Mouse (Mus musculus) thymus, adult 2 months (tissue): ENCODE data around the gene Dnm3. TPM values are rescaled to one million over a fixed set of nuclear protein-coding genes. Genes with fewer than 3 reads are reported as not detected.

Experiments used
- DNase-seq: peaks from one replicate; pipeline ENCODE4 v3.0.0; 2021
- H3K27ac ChIP-seq: fragments of 200-500 bp; 2 replicates; pipeline ENCODE4 v1.5.1; 2012; ENCODE audit warnings: low read length, control low read depth; ENCODE audit not compliant: control insufficient read depth, insufficient read depth
- H3K27me3 ChIP-seq: fragments of 200-500 bp; 2 replicates; pipeline ENCODE4 v1.6.1; 2012; ENCODE audit warnings: mild to moderate bottlenecking, low read length, moderate library complexity, mixed read lengths; ENCODE audit not compliant: control insufficient read depth, insufficient read depth
- H3K36me3 ChIP-seq: fragments of 200-500 bp; 2 replicates; pipeline ENCODE4 v1.6.1; 2012; ENCODE audit warnings: mild to moderate bottlenecking, low read length, moderate library complexity; ENCODE audit not compliant: control insufficient read depth, insufficient read depth
- H3K4me1 ChIP-seq: fragments of 200-500 bp; replicated peaks from 2 replicates; pipeline ENCODE4 v1.6.1; 2012; ENCODE audit warnings: low read length; ENCODE audit not compliant: control insufficient read depth, insufficient read depth
- H3K4me3 ChIP-seq: fragments of 200-500 bp; 2 replicates; pipeline ENCODE4 v1.5.1; 2012; ENCODE audit warnings: mild to moderate bottlenecking, low read length, control low read depth, moderate library complexity; ENCODE audit not compliant: control insufficient read depth, insufficient read depth
- CTCF ChIP-seq: fragments of 200-500 bp; IDR thresholded peaks from 2 replicates; pipeline ENCODE4 v1.5.1; 2012; ENCODE audit warnings: mild to moderate bottlenecking, control low read depth, low read length, moderate library complexity, borderline replicate concordance; ENCODE audit not compliant: control insufficient read depth, poor library complexity, insufficient read depth; ENCODE audit errors: extremely low read depth
- POLR2A ChIP-seq: fragments of 200-500 bp; IDR thresholded peaks from 2 replicates; pipeline ENCODE4 v1.6.1; 2012; ENCODE audit warnings: mild to moderate bottlenecking, low read length, control low read depth, moderate library complexity; ENCODE audit not compliant: control insufficient read depth, poor library complexity, insufficient read depth; ENCODE audit errors: extremely low read depth
- WGBS: fragments of 180-500 bp; shearing (Covaris S2); methylation state at CpG from one replicate; pipeline ENCODE4 v1.1.7; 2018; 5-methylcytosine and 5-hydroxymethylcytosine counted together
- polyA plus RNA-seq: library from polyadenylated mRNA; depleted of rRNA; stranded (reverse); fragments of >200 nt; gene quantifications from 2 replicates; pipeline ENCODE4 v1.2.3, GENCODE M21; 2012

Gene Dnm3
- polyA plus RNA-seq, 1 experiment, result 1.1 TPM

DNA sequence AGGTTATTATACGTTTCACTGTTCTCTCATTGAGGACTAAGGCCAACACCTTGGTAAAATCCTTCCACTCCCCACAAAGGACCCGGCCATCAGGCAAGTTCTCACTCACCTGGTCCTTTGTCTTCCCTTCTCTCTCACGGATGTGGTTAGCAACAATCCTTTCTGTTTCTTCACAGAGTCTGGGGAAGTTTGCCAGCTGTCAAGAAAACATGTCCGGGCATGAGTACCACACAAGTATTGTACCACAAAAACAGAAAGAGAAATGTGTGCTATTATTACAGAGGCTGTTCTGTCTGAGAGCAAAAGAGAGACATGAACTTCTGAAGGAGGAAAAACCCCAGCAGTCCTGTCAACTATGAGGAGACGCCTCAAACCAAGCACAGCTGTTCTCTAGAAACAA lies 182.4 kb downstream of the Dnm3 start:
- WGBS, result 8% methylated on average over 5 of the region's 5 CpGs
- no peaks in the 10 kb centered on the region for H3K36me3 ChIP-seq
- no peak overlapping the region for H3K4me3 ChIP-seq
- H3K27me3 ChIP-seq, result no peaks in the 10 kb centered on the region
- peaks cover 15% of the 10 kb centered on the region for H3K4me1 ChIP-seq
- DNase-seq, result peak; percentile 46
- peak overlapping the region; percentile 86 for H3K27ac ChIP-seq
- TF ChIP-seq CTCF (no peak), POLR2A (no peak)

DNA sequence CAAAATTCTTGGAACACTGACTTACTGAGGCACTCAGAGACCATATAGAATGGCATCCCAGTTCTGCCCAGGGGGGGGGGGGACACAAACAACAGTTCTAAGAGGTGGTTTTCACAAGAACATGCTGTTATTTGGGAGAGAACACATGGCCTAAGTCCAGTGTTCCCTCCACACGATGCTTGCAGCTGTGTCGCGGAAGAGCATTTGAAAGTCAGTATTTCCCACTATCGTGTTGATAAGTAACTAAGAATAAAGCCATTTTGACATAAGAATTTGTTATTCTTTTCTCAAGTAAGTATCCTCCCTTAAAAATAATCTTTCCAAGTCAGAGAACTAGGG lies 183.3 kb downstream of the Dnm3 start:
- no peak for DNase-seq
- TF ChIP-seq POLR2A (no peak), CTCF (no peak)
- Histone ChIP-seq H3K27me3 (no peaks in the 10 kb centered on the region), H3K4me1 (peaks cover 15% of the 10 kb centered on the region), H3K27ac (no peak overlapping the region), H3K4me3 (no peak overlapping the region), H3K36me3 (no peaks in the 10 kb centered on the region)
- WGBS, result 93% methylated on average over 4 of the region's 4 CpGs

DNA sequence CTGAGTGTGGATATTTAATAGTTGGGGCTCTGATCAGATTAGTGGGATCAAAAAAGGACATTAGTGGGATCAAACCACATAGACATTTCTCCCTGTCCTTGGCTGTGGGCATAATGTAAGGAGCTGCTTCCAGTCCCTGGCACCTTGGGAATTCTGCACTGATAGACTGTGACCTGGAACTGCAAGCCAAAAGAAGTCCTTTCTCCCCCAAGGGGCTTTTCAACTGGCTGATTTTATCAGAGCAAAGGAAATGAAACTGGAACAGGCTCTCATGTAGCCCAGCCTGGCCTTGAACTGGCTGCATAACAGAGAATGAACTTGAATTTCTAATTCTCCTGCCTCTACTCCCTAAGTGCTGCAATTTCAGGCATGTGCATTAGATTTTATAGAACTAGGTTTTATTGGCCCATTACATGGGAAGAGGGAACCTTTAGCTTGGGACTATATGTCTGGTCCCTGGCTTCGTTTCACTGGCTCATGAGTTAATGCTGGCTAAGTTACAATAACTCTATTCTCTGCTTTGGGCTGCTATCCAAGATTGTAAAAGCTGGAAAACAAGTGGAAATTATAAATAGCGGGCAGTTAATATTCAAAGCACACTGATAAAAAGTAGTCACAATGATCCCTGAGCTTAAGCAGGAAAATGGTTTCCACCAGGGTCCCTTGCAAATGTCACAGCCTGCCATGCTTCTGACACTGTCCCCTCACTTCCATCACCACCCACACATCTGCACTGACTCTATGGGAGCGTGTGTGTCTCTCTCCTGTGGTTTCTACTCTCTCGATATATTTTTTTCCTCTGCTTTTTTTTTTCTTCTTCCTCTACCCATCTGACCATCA lies 183.9 kb downstream of the Dnm3 start:
- H3K4me1 ChIP-seq, result peaks cover 15% of the 10 kb centered on the region
- no peaks in the 10 kb centered on the region for H3K27me3 ChIP-seq
- H3K4me3 ChIP-seq, result no peak overlapping the region
- WGBS, result 51% methylated on average over 4 of the region's 4 CpGs
- H3K27ac ChIP-seq, result no peak overlapping the region
- no peaks in the 10 kb centered on the region for H3K36me3 ChIP-seq
- DNase-seq, result no peak
- TF ChIP-seq CTCF (no peak), POLR2A (no peak)

DNA sequence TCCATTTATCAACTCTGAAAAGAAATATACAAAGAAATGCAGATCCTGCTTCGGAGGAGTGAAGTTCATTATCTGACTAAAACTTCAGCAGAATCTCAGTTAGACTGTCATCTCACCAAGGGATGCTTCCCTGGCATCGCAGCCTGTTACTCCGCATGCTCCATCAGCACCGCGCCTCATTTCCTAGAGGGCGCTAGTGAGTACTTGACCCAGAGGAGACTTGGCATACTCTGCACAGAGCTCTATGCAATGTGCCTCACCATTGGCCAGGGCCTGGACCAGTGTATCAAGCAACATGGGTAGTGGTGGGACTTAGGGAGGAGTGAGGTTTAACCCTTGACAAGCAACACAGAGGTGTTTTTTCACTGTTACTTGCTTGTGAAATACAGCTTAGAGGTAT lies 190.9 kb downstream of the Dnm3 start:
- TF ChIP-seq POLR2A (no peak), CTCF (no peak)
- H3K36me3 ChIP-seq, result no peaks in the 10 kb centered on the region
- no peak overlapping the region for H3K4me3 ChIP-seq
- H3K27ac ChIP-seq, result no peak overlapping the region
- WGBS, result 89% methylated on average over 6 of the region's 6 CpGs
- DNase-seq, result peak; percentile 26
- no peaks in the 10 kb centered on the region for H3K27me3 ChIP-seq
- H3K4me1 ChIP-seq, result no peaks in the 10 kb centered on the region; the same call in 1 of the 2 replicates

DNA sequence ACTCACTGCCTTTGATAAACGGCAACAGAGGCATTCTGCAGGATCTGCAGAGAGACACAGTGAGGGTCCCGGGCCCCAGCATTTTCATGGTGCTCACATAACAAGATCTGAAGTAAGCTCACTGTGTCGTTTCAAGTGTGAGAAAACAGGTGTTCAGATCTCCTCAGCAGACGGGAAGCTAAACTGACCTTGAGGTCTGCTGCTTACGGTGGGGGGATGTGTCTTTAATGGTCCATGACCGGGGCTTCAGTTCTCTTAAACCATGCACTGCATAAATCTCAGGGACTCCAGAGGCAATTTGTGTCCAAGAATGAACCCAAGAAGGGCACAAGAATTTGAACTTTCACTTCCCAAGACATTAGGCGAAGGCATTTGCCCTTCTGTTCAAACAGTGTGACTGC lies 195.9 kb downstream of the Dnm3 start:
- Histone ChIP-seq H3K27ac (no peak overlapping the region), H3K4me3 (no peak overlapping the region), H3K36me3 (no peaks in the 10 kb centered on the region), H3K4me1 (no peaks in the 10 kb centered on the region; the same call in 1 of the 2 replicates), H3K27me3 (no peaks in the 10 kb centered on the region)
- no peak for DNase-seq
- 77% methylated on average over 7 of the region's 7 CpGs for WGBS
- TF ChIP-seq POLR2A, result no peak
- no peak for TF ChIP-seq CTCF

DNA sequence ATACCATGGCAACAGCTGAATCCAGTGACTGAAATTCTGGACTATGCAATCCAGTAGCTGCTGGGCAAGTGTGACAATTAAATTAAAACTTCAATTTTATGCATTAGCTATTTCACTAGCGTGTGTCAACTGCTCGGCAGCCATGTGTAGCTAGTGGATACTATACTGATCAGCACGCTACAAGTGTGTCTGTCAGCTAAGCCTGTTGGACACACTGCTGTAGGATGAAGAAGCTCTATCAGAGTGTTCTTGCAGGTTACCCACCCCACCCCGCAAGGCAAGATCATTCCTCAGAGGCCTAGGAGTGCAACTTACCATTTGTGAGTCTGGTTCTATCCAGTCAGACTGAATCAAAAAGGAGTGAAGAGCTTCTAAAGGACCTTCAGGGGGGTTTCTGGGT lies 197.8 kb downstream of the Dnm3 start:
- 97% methylated on average over 4 of the region's 4 CpGs for WGBS
- no peaks in the 10 kb centered on the region for H3K27me3 ChIP-seq
- no peaks in the 10 kb centered on the region; the same call in 1 of the 2 replicates for H3K4me1 ChIP-seq
- no peaks in the 10 kb centered on the region for H3K36me3 ChIP-seq
- TF ChIP-seq POLR2A (no peak), CTCF (no peak)
- DNase-seq, result no peak
- no peak overlapping the region for H3K4me3 ChIP-seq
- H3K27ac ChIP-seq, result no peak overlapping the region

DNA sequence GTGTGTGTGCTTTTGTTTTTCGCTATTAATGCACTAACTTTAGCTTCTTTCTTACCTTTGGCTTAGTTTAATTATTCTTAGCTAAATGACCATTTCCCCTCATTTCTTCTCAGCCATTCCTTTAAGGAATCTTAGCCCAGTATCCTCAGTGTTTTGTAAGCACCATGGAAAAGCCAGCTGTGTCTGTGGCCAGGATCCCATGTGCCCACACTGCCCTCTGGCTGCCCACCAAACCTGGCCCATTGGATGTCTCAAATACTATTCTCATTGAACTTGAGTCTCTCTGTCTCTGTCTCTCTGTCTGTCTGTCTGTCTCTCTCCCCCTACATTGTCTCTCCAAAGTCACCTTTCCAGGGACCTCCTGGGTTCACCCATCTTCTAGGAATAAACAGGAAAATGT lies 201.8 kb downstream of the Dnm3 start:
- TF ChIP-seq CTCF, result no peak
- TF ChIP-seq POLR2A, result no peak
- H3K36me3 ChIP-seq, result no peaks in the 10 kb centered on the region
- no peak overlapping the region for H3K27ac ChIP-seq
- no peak overlapping the region for H3K4me3 ChIP-seq
- no peaks in the 10 kb centered on the region for H3K4me1 ChIP-seq
- DNase-seq, result no peak
- H3K27me3 ChIP-seq, result no peaks in the 10 kb centered on the region
- 100% methylated on average over 1 of the region's 1 CpGs for WGBS
